Mouse (Mus musculus): ENCODE results near the gene Sestd1. TPM values are rescaled to one million over a fixed set of nuclear protein-coding genes. Genes with fewer than 3 reads are reported as not detected.

Gene Sestd1
- polyA plus RNA-seq, 1 experiment from 2014 or later, result 5.3 TPM

DNA sequence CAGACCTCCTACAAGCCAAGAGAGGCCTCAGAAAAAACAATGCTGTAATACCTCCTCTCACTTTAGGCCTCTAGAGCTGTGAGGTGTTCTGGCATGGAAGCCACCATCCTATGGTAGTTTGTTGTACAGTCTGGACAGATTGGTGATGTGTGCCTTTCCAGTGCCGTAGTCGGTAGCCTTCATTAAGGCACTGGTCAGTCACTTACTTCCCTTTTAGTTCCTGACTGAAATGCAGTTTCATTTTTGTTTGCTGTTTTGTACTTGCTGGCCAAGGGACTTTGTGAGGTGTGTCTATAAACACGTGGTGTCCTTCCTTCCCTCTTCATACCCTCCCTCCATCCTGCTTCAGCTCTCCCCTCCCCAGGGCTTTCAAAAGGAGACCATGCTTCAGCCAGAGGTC lies 24.1 kb upstream of the Sestd1 start:
- Histone ChIP-seq H3K36me3 (ENCODE audit: control insufficient read depth, insufficient read depth, low read length) (no peaks in the 10 kb centered on the region), H3K4me3 (ENCODE audit: low read depth, low read length) (no peak overlapping the region), H3K9ac (ENCODE audit: low read depth, low read length) (no peak overlapping the region), H3K9me3 (ENCODE audit: control insufficient read depth, low read length) (no peaks in the 10 kb centered on the region), H3K27ac (ENCODE audit: low read depth, low read length) (no peak overlapping the region), H3K27me3 (replicated peaks; ENCODE audit: control insufficient read depth, insufficient read depth, low read length) (no peaks in the 10 kb centered on the region), H3K4me1 (replicated peaks; ENCODE audit: control insufficient read depth, insufficient read depth, low read length) (no peaks in the 10 kb centered on the region), H3K4me2 (no peak overlapping the region)
- 63% methylated on average over 3 of the region's 3 CpGs for WGBS
- no peak for ATAC-seq (replicated peaks; ENCODE audit: low FRiP score)
- no peak for DNase-seq (ENCODE audit: low spot score)

- no peaks in the 10 kb centered on the region for H3K27me3 ChIP-seq (replicated peaks; ENCODE audit: control insufficient read depth, insufficient read depth, low read length)
- no peaks in the 10 kb centered on the region for H3K9me3 ChIP-seq (ENCODE audit: control insufficient read depth, low read length)
- WGBS, result 64% methylated on average over 3 of the region's 3 CpGs
- H3K27ac ChIP-seq (ENCODE audit: low read depth, low read length), result no peak overlapping the region
- no peak for DNase-seq (ENCODE audit: low spot score)
- no peaks in the 10 kb centered on the region for H3K4me1 ChIP-seq (replicated peaks; ENCODE audit: control insufficient read depth, insufficient read depth, low read length)
- no peak overlapping the region for H3K9ac ChIP-seq (ENCODE audit: low read depth, low read length)
- H3K4me2 ChIP-seq, result no peak overlapping the region
- no peaks in the 10 kb centered on the region for H3K36me3 ChIP-seq (ENCODE audit: control insufficient read depth, insufficient read depth, low read length)
- H3K4me3 ChIP-seq (ENCODE audit: low read depth, low read length), result no peak overlapping the region
- no peak for ATAC-seq (replicated peaks; ENCODE audit: low FRiP score)
Measured at GRCm38 (mm10) chr2:77303716-77304115, 23.3 kb upstream of the Sestd1 start.

GRCm38 (mm10) chr2:77302655-77303348 lies 22.4 kb upstream of the Sestd1 start:
- no peak for ATAC-seq (replicated peaks; ENCODE audit: low FRiP score)
- WGBS, result 69% methylated on average over 6 of the region's 6 CpGs
- H3K36me3 ChIP-seq (ENCODE audit: control insufficient read depth, insufficient read depth, low read length), result no peaks in the 10 kb centered on the region

DNA sequence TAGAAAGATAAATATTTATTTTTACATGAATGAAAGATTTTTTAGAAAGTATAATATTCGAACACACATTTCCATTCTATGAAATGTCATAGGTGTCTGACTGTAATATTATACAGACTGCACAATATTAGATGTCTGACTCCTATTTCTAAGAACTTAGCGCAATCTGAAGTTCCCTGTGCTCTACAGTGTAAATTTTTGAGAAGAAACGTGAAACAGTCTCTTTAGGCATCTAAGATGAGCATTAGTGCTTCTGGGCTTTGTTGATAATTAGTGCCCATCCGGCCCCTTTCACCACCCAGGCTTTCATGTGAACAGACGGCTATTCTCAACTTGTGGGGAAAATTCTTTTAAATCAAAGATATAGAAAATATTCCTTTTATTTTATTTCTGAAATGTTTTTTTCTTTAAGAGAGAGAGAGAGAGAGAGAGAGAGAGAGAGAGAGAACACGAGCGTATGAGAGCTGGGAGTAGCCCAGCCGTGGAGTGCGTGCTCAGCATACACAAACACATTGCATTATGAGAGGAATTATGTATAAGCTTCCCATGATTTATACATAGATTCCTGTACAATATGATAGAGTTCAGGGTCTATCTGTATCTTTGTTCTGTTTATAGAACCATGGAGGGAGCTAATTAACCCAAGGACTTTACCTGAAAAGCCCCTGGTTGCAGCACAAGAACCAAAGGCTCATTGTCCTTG lies 21.4 kb upstream of the Sestd1 start:
- H3K9me3 ChIP-seq (ENCODE audit: control insufficient read depth, low read length), result no peaks in the 10 kb centered on the region
- no peaks in the 10 kb centered on the region for H3K36me3 ChIP-seq (ENCODE audit: control insufficient read depth, insufficient read depth, low read length)
- no peak overlapping the region for H3K4me2 ChIP-seq
- no peak overlapping the region for H3K27ac ChIP-seq (ENCODE audit: low read depth, low read length)
- 74% methylated on average over 9 of the region's 9 CpGs for WGBS
- H3K4me3 ChIP-seq (ENCODE audit: low read depth, low read length), result no peak overlapping the region
- no peak for DNase-seq (ENCODE audit: low spot score)
- H3K27me3 ChIP-seq (replicated peaks; ENCODE audit: control insufficient read depth, insufficient read depth, low read length), result no peaks in the 10 kb centered on the region
- H3K9ac ChIP-seq (ENCODE audit: low read depth, low read length), result no peak overlapping the region
- ATAC-seq (replicated peaks; ENCODE audit: low FRiP score), result no peak
- H3K4me1 ChIP-seq (replicated peaks; ENCODE audit: control insufficient read depth, insufficient read depth, low read length), result no peaks in the 10 kb centered on the region

More at GRCm38 (mm10) chr2:77302655-77303348, 22.4 kb upstream of the Sestd1 start:
- no peak overlapping the region for H3K4me3 ChIP-seq (ENCODE audit: low read depth, low read length)
- DNase-seq (ENCODE audit: low spot score), result no peak
- no peak overlapping the region for H3K4me2 ChIP-seq
- H3K4me1 ChIP-seq (replicated peaks; ENCODE audit: control insufficient read depth, insufficient read depth, low read length), result no peaks in the 10 kb centered on the region
- H3K9ac ChIP-seq (ENCODE audit: low read depth, low read length), result no peak overlapping the region
- H3K9me3 ChIP-seq (ENCODE audit: control insufficient read depth, low read length), result no peaks in the 10 kb centered on the region
- no peaks in the 10 kb centered on the region for H3K27me3 ChIP-seq (replicated peaks; ENCODE audit: control insufficient read depth, insufficient read depth, low read length)
- no peak overlapping the region for H3K27ac ChIP-seq (ENCODE audit: low read depth, low read length)

DNA sequence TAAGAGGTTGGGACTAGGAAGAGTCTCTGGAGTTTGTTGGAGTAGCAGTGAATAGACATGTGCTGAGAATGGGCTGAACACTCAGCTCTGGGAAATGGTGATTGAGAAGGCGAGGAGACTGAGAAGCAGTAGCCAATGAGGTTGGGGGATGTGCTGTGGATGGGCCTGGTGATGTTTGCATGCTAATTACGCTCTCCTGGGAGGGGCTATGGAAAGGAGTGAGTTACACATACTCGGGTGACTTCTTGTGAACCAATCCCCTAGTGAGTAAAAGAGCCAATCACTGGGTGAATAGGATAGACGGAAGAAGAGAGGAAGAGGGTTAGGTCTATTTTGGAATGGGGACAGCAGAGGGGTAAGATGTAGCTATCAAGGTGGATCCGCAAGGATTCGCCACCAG lies 9.3 kb upstream of the Sestd1 start:
- Histone ChIP-seq H3K27ac (ENCODE audit: low read depth, low read length) (no peak overlapping the region), H3K36me3 (ENCODE audit: control insufficient read depth, insufficient read depth, low read length) (no peaks in the 10 kb centered on the region), H3K9ac (ENCODE audit: low read depth, low read length) (no peak overlapping the region), H3K4me1 (replicated peaks; ENCODE audit: control insufficient read depth, insufficient read depth, low read length) (no peaks in the 10 kb centered on the region), H3K27me3 (replicated peaks; ENCODE audit: control insufficient read depth, insufficient read depth, low read length) (no peaks in the 10 kb centered on the region), H3K4me2 (no peak overlapping the region), H3K9me3 (ENCODE audit: control insufficient read depth, low read length) (no peaks in the 10 kb centered on the region), H3K4me3 (ENCODE audit: low read depth, low read length) (no peak overlapping the region)
- DNase-seq (ENCODE audit: low spot score) (no peak), ATAC-seq (replicated peaks; ENCODE audit: low FRiP score) (no peak)
- 67% methylated on average over 6 of the region's 6 CpGs for WGBS

- Histone ChIP-seq H3K4me1 (replicated peaks; ENCODE audit: control insufficient read depth, insufficient read depth, low read length) (no peaks in the 10 kb centered on the region), H3K4me3 (ENCODE audit: low read depth, low read length) (no peak overlapping the region), H3K9ac (ENCODE audit: low read depth, low read length) (no peak overlapping the region), H3K27ac (ENCODE audit: low read depth, low read length) (no peak overlapping the region), H3K9me3 (ENCODE audit: control insufficient read depth, low read length) (no peaks in the 10 kb centered on the region), H3K4me2 (no peak overlapping the region), H3K27me3 (replicated peaks; ENCODE audit: control insufficient read depth, insufficient read depth, low read length) (no peaks in the 10 kb centered on the region), H3K36me3 (ENCODE audit: control insufficient read depth, insufficient read depth, low read length) (no peaks in the 10 kb centered on the region)
- WGBS, result 43% methylated on average over 2 of the region's 2 CpGs
- DNase-seq (ENCODE audit: low spot score) (no peak), ATAC-seq (replicated peaks; ENCODE audit: low FRiP score) (no peak)
Measured at GRCm38 (mm10) chr2:77286755-77287154, 6.4 kb upstream of the Sestd1 start.

DNA sequence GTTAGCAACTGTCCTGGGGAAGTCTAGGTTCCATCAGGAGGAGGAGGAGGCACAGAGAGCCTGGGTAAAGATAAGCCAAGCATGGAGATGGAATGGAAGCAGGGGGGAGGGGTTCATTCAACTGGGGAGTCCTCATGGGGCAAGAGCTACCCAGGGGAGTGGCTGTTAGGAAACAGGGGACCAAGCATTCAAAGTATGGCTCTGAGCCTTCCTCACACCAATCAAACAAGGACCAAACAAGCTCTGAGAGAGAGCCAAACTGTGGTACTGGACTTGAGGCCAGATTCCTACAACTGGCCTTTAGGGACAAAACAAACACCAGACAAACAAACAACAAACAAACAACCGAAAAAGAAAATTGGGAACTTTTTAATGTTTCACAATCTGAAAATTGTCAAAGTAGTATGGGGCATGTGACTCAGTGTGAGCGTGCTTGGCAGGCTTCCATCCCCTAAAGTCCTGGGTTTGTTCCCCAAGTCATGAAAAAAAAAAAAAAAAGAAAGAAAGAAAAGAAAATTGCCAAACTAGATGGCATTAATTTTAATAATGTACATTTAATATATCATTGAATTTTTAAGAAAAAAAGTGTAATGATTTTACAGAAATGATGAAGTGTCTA lies 4.0 kb upstream of the Sestd1 start:
- Histone ChIP-seq H3K9me3 (ENCODE audit: control insufficient read depth, low read length) (no peaks in the 10 kb centered on the region), H3K27me3 (replicated peaks; ENCODE audit: control insufficient read depth, insufficient read depth, low read length) (no peaks in the 10 kb centered on the region), H3K27ac (ENCODE audit: low read depth, low read length) (no peak overlapping the region), H3K36me3 (ENCODE audit: control insufficient read depth, insufficient read depth, low read length) (no peaks in the 10 kb centered on the region), H3K4me1 (replicated peaks; ENCODE audit: control insufficient read depth, insufficient read depth, low read length) (no peaks in the 10 kb centered on the region), H3K4me2 (no peak overlapping the region), H3K4me3 (ENCODE audit: low read depth, low read length) (no peak overlapping the region), H3K9ac (ENCODE audit: low read depth, low read length) (no peak overlapping the region)
- 75% methylated on average over 2 of the region's 2 CpGs for WGBS
- no peak for ATAC-seq (replicated peaks; ENCODE audit: low FRiP score)
- DNase-seq (ENCODE audit: low spot score), result no peak

GRCm38 (mm10) chr2:77279861-77280511 lies 406 bp downstream of the Sestd1 start:
- Histone ChIP-seq H3K9ac (ENCODE audit: low read depth, low read length) (peak overlapping the region; percentile 63), H3K27me3 (replicated peaks; ENCODE audit: control insufficient read depth, insufficient read depth, low read length) (no peaks in the 10 kb centered on the region), H3K4me2 (peak overlapping the region; percentile 86), H3K27ac (ENCODE audit: low read depth, low read length) (no peak overlapping the region), H3K9me3 (ENCODE audit: control insufficient read depth, low read length) (no peaks in the 10 kb centered on the region), H3K4me1 (replicated peaks; ENCODE audit: control insufficient read depth, insufficient read depth, low read length) (no peaks in the 10 kb centered on the region), H3K4me3 (ENCODE audit: low read depth, low read length) (peak overlapping the region; percentile 74), H3K36me3 (ENCODE audit: control insufficient read depth, insufficient read depth, low read length) (no peaks in the 10 kb centered on the region)
- ATAC-seq (replicated peaks; ENCODE audit: low FRiP score) (0 out of 2 replicates have a peak, but pooled peaks have one; percentile 5), DNase-seq (ENCODE audit: low spot score) (peak; percentile 50)
- under 1% methylated on average over 31 of the region's 57 CpGs for WGBS
